Mouse (Mus musculus) intestine, embryonic 16.5 days (tissue): ENCODE results near the gene Vdac2. TPM values are rescaled to one million over a fixed set of nuclear protein-coding genes. Genes with fewer than 3 reads are reported as not detected.
A peak's percentile ranks its signal among the peaks of the same experiment; 100 is the strongest.

Experiments used
- ATAC-seq: fragments of 200-750 bp; cut with Nextera tagmentation; 2 replicates; pipeline ENCODE4 v1.8.0; 2017; ENCODE audit warnings: moderate TSS enrichment, moderate library complexity
- H3K27ac ChIP-seq: fragments of 300-500 bp; sonication (generic); 2 replicates; pipeline ENCODE4 v1.5.1; 2014; ENCODE audit warnings: mild to moderate bottlenecking, low read length
- H3K27me3 ChIP-seq: fragments of 300-500 bp; sonication (generic); replicated peaks from 2 replicates; pipeline ENCODE4 v1.6.1; 2014; ENCODE audit warnings: low read length, control low read depth, mixed read lengths; ENCODE audit not compliant: control insufficient read depth, insufficient read depth
- H3K36me3 ChIP-seq: fragments of 300-500 bp; sonication (generic); 2 replicates; pipeline ENCODE4 v1.6.1; 2014; ENCODE audit warnings: low read length, control low read depth; ENCODE audit not compliant: control insufficient read depth, insufficient read depth
- H3K4me1 ChIP-seq: fragments of 300-500 bp; sonication (generic); 2 replicates; pipeline ENCODE4 v1.6.1; 2014; ENCODE audit warnings: low read length, control low read depth, mixed read lengths; ENCODE audit not compliant: control insufficient read depth, insufficient read depth
- H3K4me2 ChIP-seq: fragments of 300-500 bp; sonication (generic); 2 replicates; pipeline ENCODE4 v1.6.1; 2014; ENCODE audit warnings: low read depth, low read length, control low read depth
- H3K4me3 ChIP-seq: fragments of 300-500 bp; sonication (generic); 2 replicates; pipeline ENCODE4 v1.5.1; 2014; ENCODE audit warnings: mild to moderate bottlenecking, low read length
- H3K9ac ChIP-seq: fragments of 300-500 bp; sonication (generic); 2 replicates; pipeline ENCODE4 v1.6.1; 2014; ENCODE audit warnings: low read depth, low read length
- H3K9me3 ChIP-seq: fragments of 300-500 bp; sonication (generic); 2 replicates; pipeline ENCODE4 v1.6.1; 2016; ENCODE audit warnings: low read length, control low read depth; ENCODE audit not compliant: control insufficient read depth
- WGBS: fragments of 180-500 bp; shearing (Covaris S2); extraction: QIAGEN DNeasy Blood & Tissue Kit; methylation state at CpG from one replicate; pipeline ENCODE4 v1.1.7; 2014; 5-methylcytosine and 5-hydroxymethylcytosine counted together
- polyA plus RNA-seq: library from polyadenylated mRNA; unstranded; fragments of >200 nt; fragmentation: Nextera tagmentation; extraction: Ambion mirVana; gene quantifications from 2 replicates; pipeline ENCODE4 v1.2.1, GENCODE M21; 2015

Vdac2 gene
- polyA plus RNA-seq, 1 experiment from 2014 or later: 422 TPM

GRCm38 (mm10) chr14:21813216-21813615, 11.8 kb upstream of the Vdac2 start:
- Histone ChIP-seq H3K27ac (no peak overlapping the region), H3K36me3 (no peaks in the 10 kb centered on the region), H3K9ac (no peak overlapping the region), H3K4me3 (no peak overlapping the region), H3K4me2 (no peak overlapping the region), H3K4me1 (peaks cover 14% of the 10 kb centered on the region), H3K27me3 (no peaks in the 10 kb centered on the region), H3K9me3 (no peaks in the 10 kb centered on the region)
- WGBS: 65% methylated on average over 4 of the region's 4 CpGs
- ATAC-seq: no peak

GRCm38 (mm10) chr14:21813847-21814246, 11.2 kb upstream of the Vdac2 start:
- H3K27ac ChIP-seq: no peak overlapping the region
- H3K27me3 ChIP-seq: no peaks in the 10 kb centered on the region
- no peak overlapping the region for H3K4me3 ChIP-seq
- H3K9ac ChIP-seq: no peak overlapping the region
- ATAC-seq: no peak
- no peak overlapping the region for H3K4me2 ChIP-seq
- 75% methylated on average over 3 of the region's 3 CpGs for WGBS
- H3K36me3 ChIP-seq: no peaks in the 10 kb centered on the region
- H3K4me1 ChIP-seq: peaks cover 14% of the 10 kb centered on the region
- no peaks in the 10 kb centered on the region for H3K9me3 ChIP-seq

GRCm38 (mm10) chr14:21814606-21815005, 10.4 kb upstream of the Vdac2 start:
- WGBS: 95% methylated on average over 4 of the region's 4 CpGs
- H3K4me2 ChIP-seq: no peak overlapping the region
- H3K27ac ChIP-seq: no peak overlapping the region
- ATAC-seq: no peak
- no peak overlapping the region for H3K4me3 ChIP-seq
- H3K9me3 ChIP-seq: no peaks in the 10 kb centered on the region
- H3K4me1 ChIP-seq: peaks cover 14% of the 10 kb centered on the region
- H3K27me3 ChIP-seq: no peaks in the 10 kb centered on the region
- no peaks in the 10 kb centered on the region for H3K36me3 ChIP-seq
- no peak overlapping the region for H3K9ac ChIP-seq

- no peaks in the 10 kb centered on the region for H3K27me3 ChIP-seq
- H3K36me3 ChIP-seq: no peaks in the 10 kb centered on the region
- no peak overlapping the region for H3K9ac ChIP-seq
- no peak overlapping the region for H3K4me3 ChIP-seq
- no peak overlapping the region for H3K4me2 ChIP-seq
- no peak for ATAC-seq
- WGBS: 59% methylated on average over 3 of the region's 3 CpGs
- peaks cover 14% of the 10 kb centered on the region for H3K4me1 ChIP-seq
- peak overlapping the region; percentile 60; the same call in 1 of the 2 replicates for H3K27ac ChIP-seq
- H3K9me3 ChIP-seq: no peaks in the 10 kb centered on the region
Measured at GRCm38 (mm10) chr14:21816255-21816654, 8.8 kb upstream of the Vdac2 start.

- H3K27ac ChIP-seq: peak overlapping the region; percentile 81
- H3K4me2 ChIP-seq: 0 out of 2 replicates have a peak overlapping the region, but pooled peaks have one; percentile 19
- no peak overlapping the region for H3K4me3 ChIP-seq
- H3K9ac ChIP-seq: no peak overlapping the region
- H3K27me3 ChIP-seq: no peaks in the 10 kb centered on the region
- no peaks in the 10 kb centered on the region for H3K9me3 ChIP-seq
- H3K36me3 ChIP-seq: no peaks in the 10 kb centered on the region
- peak; percentile 81 for ATAC-seq
- WGBS: 31% methylated on average over 4 of the region's 4 CpGs
- peaks cover 15% of the 10 kb centered on the region for H3K4me1 ChIP-seq
Measured at GRCm38 (mm10) chr14:21817453-21817852, 7.6 kb upstream of the Vdac2 start.

GRCm38 (mm10) chr14:21820880-21821505, 4.0 kb upstream of the Vdac2 start:
- H3K27me3 ChIP-seq: no peaks in the 10 kb centered on the region
- WGBS: 95% methylated on average over 4 of the region's 4 CpGs
- no peak overlapping the region for H3K27ac ChIP-seq
- peaks cover 33% of the 10 kb centered on the region for H3K4me1 ChIP-seq
- ATAC-seq: no peak
- H3K9me3 ChIP-seq: no peaks in the 10 kb centered on the region
- H3K9ac ChIP-seq: no peak overlapping the region
- H3K4me3 ChIP-seq: no peak overlapping the region
- H3K36me3 ChIP-seq: no peaks in the 10 kb centered on the region
- H3K4me2 ChIP-seq: no peak overlapping the region

- ATAC-seq: no peak
- Histone ChIP-seq H3K4me1 (peaks cover 37% of the 10 kb centered on the region), H3K9me3 (no peaks in the 10 kb centered on the region), H3K4me2 (no peak overlapping the region), H3K27me3 (no peaks in the 10 kb centered on the region), H3K4me3 (no peak overlapping the region), H3K27ac (no peak overlapping the region), H3K9ac (no peak overlapping the region), H3K36me3 (no peaks in the 10 kb centered on the region)
- 74% methylated on average over 7 of the region's 7 CpGs for WGBS
Measured at GRCm38 (mm10) chr14:21822307-21822706, 2.7 kb upstream of the Vdac2 start.

- peak overlapping the region; percentile 4; the same call in 1 of the 2 replicates for H3K9ac ChIP-seq
- no peaks in the 10 kb centered on the region for H3K36me3 ChIP-seq
- H3K27ac ChIP-seq: peak overlapping the region; percentile 60
- no peaks in the 10 kb centered on the region for H3K27me3 ChIP-seq
- peak; percentile 15 for ATAC-seq
- WGBS: 30% methylated on average over 7 of the region's 7 CpGs
- H3K4me3 ChIP-seq: no peak overlapping the region
- H3K4me1 ChIP-seq: peaks cover 33% of the 10 kb centered on the region
- no peak overlapping the region for H3K4me2 ChIP-seq
- H3K9me3 ChIP-seq: no peaks in the 10 kb centered on the region
Measured at GRCm38 (mm10) chr14:21822795-21823374, 2.2 kb upstream of the Vdac2 start.

GRCm38 (mm10) chr14:21823897-21824296, 1.1 kb upstream of the Vdac2 start:
- Histone ChIP-seq H3K4me2 (no peak overlapping the region), H3K4me1 (peaks cover 32% of the 10 kb centered on the region), H3K36me3 (no peaks in the 10 kb centered on the region), H3K9ac (no peak overlapping the region), H3K4me3 (no peak overlapping the region), H3K27me3 (no peaks in the 10 kb centered on the region), H3K9me3 (no peaks in the 10 kb centered on the region), H3K27ac (peak overlapping the region; percentile 12; the same call in 1 of the 2 replicates)
- WGBS: 50% methylated on average over 7 of the region's 7 CpGs
- ATAC-seq: no peak
